Mouse (Mus musculus) neural tube, embryonic 11.5 days (tissue): ENCODE results near the gene Spag7. TPM values are rescaled to one million over a fixed set of nuclear protein-coding genes. Genes with fewer than 3 reads are reported as not detected.

Source experiments
- ATAC-seq: fragments of 200-750 bp; cut with Nextera tagmentation; 2 replicates; pipeline ENCODE4 v1.8.0; 2017; ENCODE audit warnings: moderate number of reproducible peaks, mild to moderate bottlenecking, moderate TSS enrichment, moderate library complexity; ENCODE audit not compliant: insufficient read depth, low FRiP score, low TSS enrichment
- DNase-seq: peaks from one replicate; pipeline ENCODE4 v3.0.0-alpha.2; 2015; ENCODE audit warnings: low spot score
- H3K27ac ChIP-seq: fragments of 300-500 bp; sonication (generic); 2 replicates; pipeline ENCODE4 v1.5.1; 2014; ENCODE audit warnings: low read depth, mild to moderate bottlenecking, low read length
- H3K27me3 ChIP-seq: fragments of 300-500 bp; sonication (generic); 2 replicates; pipeline ENCODE4 v1.6.1; 2014; ENCODE audit warnings: mild to moderate bottlenecking, low read length, mixed read lengths; ENCODE audit not compliant: control insufficient read depth, insufficient read depth
- H3K36me3 ChIP-seq: fragments of 300-500 bp; sonication (generic); 2 replicates; pipeline ENCODE4 v1.6.1; 2014; ENCODE audit warnings: mild to moderate bottlenecking, low read length, moderate library complexity, mixed read lengths; ENCODE audit not compliant: control insufficient read depth, insufficient read depth
- H3K4me1 ChIP-seq: fragments of 300-500 bp; sonication (generic); 2 replicates; pipeline ENCODE4 v1.6.1; 2014; ENCODE audit warnings: low read length, mixed read lengths; ENCODE audit not compliant: control insufficient read depth, insufficient read depth
- H3K4me2 ChIP-seq: fragments of 300-500 bp; sonication (generic); 2 replicates; pipeline ENCODE4 v1.6.1; 2014; ENCODE audit warnings: low read depth, mild to moderate bottlenecking, moderate library complexity
- H3K4me3 ChIP-seq: fragments of 300-500 bp; sonication (generic); 2 replicates; pipeline ENCODE4 v1.5.1; 2014; ENCODE audit warnings: low read depth, low read length
- H3K9ac ChIP-seq: fragments of 300-500 bp; sonication (generic); 2 replicates; pipeline ENCODE4 v1.6.1; 2014; ENCODE audit warnings: mild to moderate bottlenecking, low read length
- H3K9me3 ChIP-seq: fragments of 300-500 bp; sonication (generic); 2 replicates; pipeline ENCODE4 v1.6.1; 2016; ENCODE audit warnings: low read length; ENCODE audit not compliant: control insufficient read depth
- WGBS: fragments of 180-500 bp; shearing (Covaris S2); extraction: QIAGEN DNeasy Blood & Tissue Kit; methylation state at CpG from one replicate; pipeline ENCODE4 v1.1.7; 2014; 5-methylcytosine and 5-hydroxymethylcytosine counted together
- polyA plus RNA-seq: library from polyadenylated mRNA; unstranded; fragments of >200 nt; fragmentation: Nextera tagmentation; extraction: Ambion mirVana; gene quantifications from 2 replicates; pipeline ENCODE4 v1.2.1, GENCODE M21; 2014

Gene Spag7
- 146 and 152 TPM in 2 replicates for polyA plus RNA-seq

GRCm38 (mm10) chr11:70668771-70669505, at the start of gene Spag7:
Gene Spag7 (minus strand): TSS chr11:70669416.
- Histone ChIP-seq H3K27me3 (no peaks in the 10 kb centered on the region), H3K36me3 (peaks cover 8% of the 10 kb centered on the region; the same call in 1 of the 2 replicates), H3K4me2 (peak within 1 kb of the TSS; percentile 98), H3K9ac (peak within 1 kb of the TSS; percentile 74), H3K4me1 (peaks cover 8% of the 10 kb centered on the region; the same call in 1 of the 2 replicates), H3K27ac (peak within 1 kb of the TSS; percentile 93), H3K4me3 (peak within 1 kb of the TSS; percentile 60), H3K9me3 (no peaks in the 10 kb centered on the region)
- under 1% methylated on average over 44 of the region's 44 CpGs for WGBS
- DNase-seq (peak; percentile 97), ATAC-seq (peak; percentile 95)

DNA sequence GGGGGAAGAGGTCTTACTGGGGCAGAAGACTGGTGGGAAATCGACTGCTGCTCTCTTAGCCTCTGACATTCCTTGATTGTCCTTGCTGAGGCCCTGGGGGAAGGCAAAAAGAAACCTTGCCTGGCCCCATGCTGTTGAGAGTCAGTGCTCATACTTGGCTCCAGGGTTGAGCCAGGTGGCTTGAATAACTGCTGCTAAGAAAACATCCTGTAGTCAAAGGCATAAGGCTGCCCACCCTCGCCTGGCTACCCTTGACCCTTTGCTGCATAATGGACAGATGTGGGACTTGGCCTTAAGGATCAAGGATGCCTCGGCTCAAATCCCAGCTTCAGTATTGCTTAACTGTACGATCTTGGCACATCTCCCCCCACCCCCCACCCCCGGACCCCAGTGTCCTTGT, 49.3 kb upstream of the Spag7 start:
- H3K4me2 ChIP-seq: no peak overlapping the region
- no peaks in the 10 kb centered on the region for H3K4me1 ChIP-seq
- no peaks in the 10 kb centered on the region for H3K9me3 ChIP-seq
- DNase-seq (no peak), ATAC-seq (no peak)
- no peaks in the 10 kb centered on the region for H3K27me3 ChIP-seq
- no peak overlapping the region for H3K27ac ChIP-seq
- H3K36me3 ChIP-seq: peaks cover 12% of the 10 kb centered on the region
- H3K9ac ChIP-seq: no peak overlapping the region
- WGBS: 80% methylated on average over 5 of the region's 5 CpGs
- no peak overlapping the region for H3K4me3 ChIP-seq

DNA sequence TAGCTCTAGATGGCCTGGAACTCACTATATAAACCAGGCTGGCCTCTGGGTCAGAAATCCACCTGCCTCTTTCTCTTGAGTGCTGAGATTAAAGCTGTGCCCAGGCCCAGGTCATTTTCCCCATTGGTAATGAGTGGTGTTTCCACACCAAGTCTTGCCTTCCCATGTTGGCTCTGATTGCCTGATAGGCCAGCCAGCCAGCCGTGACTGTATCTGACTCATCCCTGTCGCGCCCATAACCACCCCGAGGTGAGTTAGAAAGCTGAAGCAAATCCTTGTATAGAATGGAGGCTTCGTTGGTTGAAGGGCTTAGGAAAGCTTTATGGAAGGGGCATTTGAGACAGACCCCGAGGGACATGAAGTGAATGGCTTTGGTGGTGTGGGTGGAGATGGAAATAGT, 46.6 kb upstream of the Spag7 start:
- no peak overlapping the region for H3K4me3 ChIP-seq
- ATAC-seq: no peak
- H3K27ac ChIP-seq: no peak overlapping the region
- no peaks in the 10 kb centered on the region for H3K27me3 ChIP-seq
- no peaks in the 10 kb centered on the region for H3K9me3 ChIP-seq
- WGBS: 93% methylated on average over 6 of the region's 6 CpGs
- H3K36me3 ChIP-seq: peaks cover 7% of the 10 kb centered on the region
- no peak for DNase-seq
- no peak overlapping the region for H3K4me2 ChIP-seq
- H3K9ac ChIP-seq: no peak overlapping the region
- H3K4me1 ChIP-seq: no peaks in the 10 kb centered on the region

- H3K9me3 ChIP-seq: no peaks in the 10 kb centered on the region
- H3K4me1 ChIP-seq: no peaks in the 10 kb centered on the region
- DNase-seq (no peak), ATAC-seq (no peak)
- no peak overlapping the region for H3K4me3 ChIP-seq
- no peak overlapping the region for H3K4me2 ChIP-seq
- H3K27ac ChIP-seq: no peak overlapping the region
- H3K36me3 ChIP-seq: peaks cover 7% of the 10 kb centered on the region
- no peak overlapping the region for H3K9ac ChIP-seq
- no peaks in the 10 kb centered on the region for H3K27me3 ChIP-seq
- WGBS: 85% methylated on average over 6 of the region's 6 CpGs
Observed at GRCm38 (mm10) chr11:70713222-70713621, 44.0 kb upstream of the Spag7 start.

DNA sequence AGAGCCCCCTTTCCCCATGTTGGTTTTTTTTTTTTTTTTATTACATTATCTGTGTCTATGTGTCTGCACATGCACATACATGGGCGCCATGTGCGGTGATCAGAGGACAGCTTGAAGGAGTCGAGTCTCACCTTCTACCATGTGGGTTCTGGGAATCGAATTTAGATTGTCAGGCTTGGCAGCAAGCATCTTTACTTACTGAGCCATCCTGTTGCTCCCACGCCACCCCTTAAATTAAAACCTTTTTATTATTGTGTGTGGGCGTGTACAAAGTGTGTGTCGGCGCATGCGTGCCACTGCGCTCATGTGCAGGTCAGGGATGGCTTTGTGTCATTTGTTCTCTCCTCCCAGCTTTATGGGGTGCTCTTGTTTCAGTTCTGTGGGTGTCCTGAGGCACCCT, 41.8 kb upstream of the Spag7 start:
- 94% methylated on average over 10 of the region's 10 CpGs for WGBS
- Histone ChIP-seq H3K27me3 (no peaks in the 10 kb centered on the region), H3K9me3 (no peaks in the 10 kb centered on the region), H3K9ac (no peak overlapping the region), H3K4me3 (no peak overlapping the region), H3K36me3 (peaks cover 6% of the 10 kb centered on the region), H3K4me1 (no peaks in the 10 kb centered on the region), H3K27ac (no peak overlapping the region), H3K4me2 (no peak overlapping the region)
- ATAC-seq (no peak), DNase-seq (no peak)

DNA sequence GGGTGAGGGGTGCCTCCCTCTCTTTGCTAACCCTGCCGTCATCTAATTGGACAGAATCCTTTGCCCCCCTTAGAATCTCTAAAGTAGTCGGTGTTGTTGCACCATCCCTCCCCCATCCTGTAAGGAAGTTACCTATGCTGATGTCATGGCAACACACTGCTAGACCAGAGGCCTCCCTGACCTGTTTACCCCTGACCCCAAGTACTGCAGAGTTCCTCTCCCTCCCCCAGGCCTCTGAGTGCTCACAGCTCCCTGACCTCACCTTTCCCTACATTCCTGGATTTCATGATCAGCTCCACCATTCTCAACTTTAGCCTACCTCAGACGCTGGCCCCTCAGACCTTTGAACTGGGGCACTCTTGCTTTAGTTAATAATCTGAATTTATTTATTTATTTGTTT, 36.9 kb upstream of the Spag7 start:
- Histone ChIP-seq H3K9me3 (no peaks in the 10 kb centered on the region), H3K27me3 (no peaks in the 10 kb centered on the region), H3K36me3 (peaks cover 8% of the 10 kb centered on the region; the same call in 1 of the 2 replicates), H3K27ac (no peak overlapping the region), H3K4me3 (no peak overlapping the region), H3K4me1 (peaks cover 11% of the 10 kb centered on the region), H3K9ac (no peak overlapping the region), H3K4me2 (no peak overlapping the region)
- no peak for DNase-seq
- 93% methylated on average over 3 of the region's 3 CpGs for WGBS
- ATAC-seq: no peak

DNA sequence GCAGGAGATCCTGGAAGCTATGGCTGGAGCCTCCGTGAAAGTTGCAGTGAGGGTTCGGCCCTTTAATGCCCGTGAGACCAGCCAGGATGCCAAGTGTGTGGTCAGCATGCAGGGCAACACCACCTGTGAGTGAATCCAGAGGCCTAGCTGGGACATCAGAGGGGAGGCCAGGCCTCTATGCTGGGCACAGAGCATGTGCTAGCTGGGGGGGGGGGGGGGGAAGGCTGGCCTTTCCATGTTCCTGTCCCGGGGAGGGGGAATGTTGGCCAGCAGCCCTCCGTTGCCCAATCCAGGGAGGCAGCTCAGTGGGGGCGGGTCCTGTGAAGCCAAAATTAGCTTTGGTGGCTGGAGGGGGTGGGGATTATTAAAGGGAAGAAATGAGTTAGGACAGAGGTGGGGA, 33.6 kb upstream of the Spag7 start:
- no peak overlapping the region for H3K27ac ChIP-seq
- no peak overlapping the region for H3K4me3 ChIP-seq
- no peak overlapping the region for H3K9ac ChIP-seq
- 82% methylated on average over 5 of the region's 6 CpGs for WGBS
- H3K9me3 ChIP-seq: no peaks in the 10 kb centered on the region
- H3K27me3 ChIP-seq: no peaks in the 10 kb centered on the region
- no peak for ATAC-seq
- peaks cover 14% of the 10 kb centered on the region for H3K4me1 ChIP-seq
- no peak for DNase-seq
- H3K4me2 ChIP-seq: no peak overlapping the region
- peaks cover 8% of the 10 kb centered on the region; the same call in 1 of the 2 replicates for H3K36me3 ChIP-seq

- no peaks in the 10 kb centered on the region for H3K9me3 ChIP-seq
- DNase-seq: no peak
- no peak for ATAC-seq
- H3K4me2 ChIP-seq: 0 out of 2 replicates have a peak overlapping the region, but pooled peaks have one; percentile 71
- peaks cover 8% of the 10 kb centered on the region; the same call in 1 of the 2 replicates for H3K36me3 ChIP-seq
- H3K27ac ChIP-seq: no peak overlapping the region
- no peaks in the 10 kb centered on the region for H3K27me3 ChIP-seq
- peaks cover 14% of the 10 kb centered on the region for H3K4me1 ChIP-seq
- no peak overlapping the region for H3K9ac ChIP-seq
- WGBS: 80% methylated on average over 6 of the region's 6 CpGs
- H3K4me3 ChIP-seq: no peak overlapping the region
Observed at GRCm38 (mm10) chr11:70701984-70702733, 32.9 kb upstream of the Spag7 start.
